Mouse (Mus musculus) lung, adult 2 months (tissue): ENCODE results near the gene Hist1h2ae. TPM values are rescaled to one million over a fixed set of nuclear protein-coding genes. Genes with fewer than 3 reads are reported as not detected.
"Not testable (repeated sequence)": the region's sequence is repeated elsewhere in the genome, so short reads cannot be mapped to it uniquely, and the experiment has no call there.

ENCODE experiments used
- DNase-seq: peaks from one replicate; pipeline ENCODE4 v3.0.0; 2022
- H3K4me1 ChIP-seq: fragments of 200-500 bp; 2 replicates; pipeline ENCODE4 v1.6.1; 2011; ENCODE audit warnings: low read length; ENCODE audit not compliant: control insufficient read depth, insufficient read depth
- H3K4me3 ChIP-seq: fragments of 200-500 bp; replicated peaks from 2 replicates; pipeline ENCODE3; 2011; ENCODE audit warnings: low read depth, mild to moderate bottlenecking, control low read depth, low read length; ENCODE audit errors: extremely low read depth
- CTCF ChIP-seq: fragments of 200-500 bp; IDR thresholded peaks from 2 replicates; pipeline ENCODE4 v1.5.1; 2011; ENCODE audit warnings: mild to moderate bottlenecking, low read length, control low read depth; ENCODE audit not compliant: insufficient read depth
- POLR2A ChIP-seq: fragments of 200-500 bp; IDR thresholded peaks from 2 replicates; pipeline ENCODE4 v1.6.1; 2011; ENCODE audit warnings: low read depth, mild to moderate bottlenecking, control low read depth, low read length, borderline replicate concordance; ENCODE audit errors: extremely low read depth
- WGBS: fragments of 180-500 bp; shearing (Covaris S2); methylation state at CpG from one replicate; pipeline ENCODE4 v1.1.7; 2018; 5-methylcytosine and 5-hydroxymethylcytosine counted together
- polyA plus RNA-seq: library from polyadenylated mRNA; depleted of rRNA; stranded (reverse); fragments of >200 nt; gene quantifications from 2 replicates; pipeline ENCODE4 v1.2.3, GENCODE M21; 2012

Gene Hist1h2ae
- polyA plus RNA-seq, 1 experiment, result 1.8 TPM

- Histone ChIP-seq H3K4me3 (no peak overlapping the region), H3K4me1 (peaks cover 2% of the 10 kb centered on the region; the same call in 1 of the 2 replicates)
- 81% methylated on average over 5 of the region's 5 CpGs for WGBS
- no peak for DNase-seq
- TF ChIP-seq CTCF, result no peak
- TF ChIP-seq POLR2A, result no peak
These were observed 32.8 kb downstream of the Hist1h2ae start for GRCm38 (mm10) chr13:23538249-23538648.

- Histone ChIP-seq H3K4me1 (peaks cover 2% of the 10 kb centered on the region; the same call in 1 of the 2 replicates), H3K4me3 (no peak overlapping the region)
- no peak for DNase-seq
- TF ChIP-seq POLR2A, result no peak
- no peak for TF ChIP-seq CTCF
- WGBS, result 64% methylated on average over 3 of the region's 3 CpGs
These were observed 33.9 kb downstream of the Hist1h2ae start for GRCm38 (mm10) chr13:23537006-23537710.

- TF ChIP-seq CTCF (no peak), POLR2A (no peak)
- WGBS, result 17% methylated on average over 7 of the region's 7 CpGs
These were observed 34.8 kb downstream of the Hist1h2ae start for GRCm38 (mm10) chr13:23536076-23536822.

GRCm38 (mm10) chr13:23535137-23536075, 35.6 kb downstream of the Hist1h2ae start, which contains the start of gene Hist1h3g:
TSS of gene Hist1h3g (plus strand) at chr13:23535422.
- H3K4me3 ChIP-seq, result peak within 1 kb of the TSS; percentile 59
- DNase-seq, result peak; percentile 78
- not testable (repeated sequence) for H3K4me1 ChIP-seq
- 1% methylated on average over 49 of the region's 62 CpGs for WGBS

More at GRCm38 (mm10) chr13:23536076-23536822, 34.8 kb downstream of the Hist1h2ae start:
- no peak for DNase-seq
- Histone ChIP-seq H3K4me1 (peaks cover 2% of the 10 kb centered on the region; the same call in 1 of the 2 replicates), H3K4me3 (no peak overlapping the region)

GRCm38 (mm10) chr13:23534368-23535131, 36.5 kb downstream of the Hist1h2ae start:
- TF ChIP-seq POLR2A (no peak), CTCF (no peak)
- no peak for DNase-seq
- H3K4me1 ChIP-seq, result peaks cover 2% of the 10 kb centered on the region
- H3K4me3 ChIP-seq, result peak overlapping the region; percentile 13
- under 1% methylated on average over 15 of the region's 15 CpGs for WGBS

GRCm38 (mm10) chr13:23533560-23534367, 37.3 kb downstream of the Hist1h2ae start, which contains the start of gene Hist1h2af:
TSS of gene Hist1h2af (plus strand) at chr13:23533906.
- WGBS, result under 1% methylated on average over 28 of the region's 53 CpGs
- DNase-seq, result peak; percentile 34
- not testable (repeated sequence) for H3K4me1 ChIP-seq, H3K4me3 ChIP-seq

GRCm38 (mm10) chr13:23532262-23533075, 38.6 kb downstream of the Hist1h2ae start:
- Histone ChIP-seq H3K4me3 (no peak overlapping the region), H3K4me1 (peaks cover 2% of the 10 kb centered on the region)
- TF ChIP-seq CTCF, result no peak
- no peak for TF ChIP-seq POLR2A
- DNase-seq, result no peak
- 19% methylated on average over 9 of the region's 9 CpGs for WGBS
